Mouse (Mus musculus) mature B cell (primary cell): ENCODE data around the gene Smarca2.

Experiments used
- in situ Hi-C: fragments of 300-500 bp; cut with MboI; formaldehyde crosslinking; loops from 2 replicates; pipeline ENCODE4 v1.14.3; 2019

The Smarca2 gene

DNA sequence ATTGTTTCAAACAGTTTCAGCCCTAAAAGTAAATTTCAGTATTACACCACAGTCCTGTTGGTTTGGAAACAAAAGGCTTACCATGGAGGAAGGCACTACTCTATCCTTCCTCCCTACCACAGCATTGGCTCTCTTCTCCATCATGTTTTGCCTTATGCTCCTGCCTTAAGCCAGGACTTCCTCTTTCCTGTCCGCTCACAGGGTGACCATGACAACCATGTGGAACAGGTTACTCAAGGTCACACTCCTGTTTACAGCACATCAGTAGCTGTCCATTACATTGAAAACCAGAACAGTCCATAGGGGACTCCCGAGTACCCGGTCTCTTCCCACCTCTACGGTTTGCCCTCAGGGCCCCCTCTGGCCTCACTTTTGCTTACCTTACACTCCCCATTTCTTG, 92.3 kb downstream of the Smarca2 start:
- in situ Hi-C loops: no loop called here

DNA sequence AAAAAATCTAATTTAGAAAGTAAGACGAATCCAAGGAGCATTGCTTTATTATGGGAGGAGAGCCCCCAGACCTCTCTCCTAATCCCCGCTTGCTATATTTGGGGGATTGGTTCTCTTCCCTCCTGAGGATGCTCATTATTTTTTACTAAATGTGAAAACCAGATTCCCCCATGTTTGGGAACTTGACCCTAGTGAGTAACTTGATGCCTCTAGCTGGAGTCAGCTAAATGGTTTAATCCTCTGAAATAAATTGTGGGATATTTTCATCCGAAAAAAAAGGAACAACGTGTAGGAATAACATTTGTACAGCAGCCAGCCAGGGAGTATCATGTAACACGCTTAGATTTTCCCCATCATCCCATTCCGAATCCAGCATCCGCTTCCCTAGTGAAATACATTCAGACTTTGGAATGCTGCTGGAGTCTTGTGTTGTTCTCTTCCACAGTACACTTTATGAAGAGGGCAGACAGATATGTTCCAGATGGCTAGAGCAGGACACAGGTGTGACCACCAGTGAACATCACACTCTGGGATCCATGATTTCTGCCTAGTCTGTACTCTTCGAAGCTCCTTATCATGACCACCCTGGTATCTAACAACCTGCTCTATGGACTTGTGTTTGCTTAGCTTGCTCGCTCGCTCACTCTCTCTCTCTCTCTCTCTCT, 99.8 kb downstream of the Smarca2 start:
- in situ Hi-C loops: no loop called here

DNA sequence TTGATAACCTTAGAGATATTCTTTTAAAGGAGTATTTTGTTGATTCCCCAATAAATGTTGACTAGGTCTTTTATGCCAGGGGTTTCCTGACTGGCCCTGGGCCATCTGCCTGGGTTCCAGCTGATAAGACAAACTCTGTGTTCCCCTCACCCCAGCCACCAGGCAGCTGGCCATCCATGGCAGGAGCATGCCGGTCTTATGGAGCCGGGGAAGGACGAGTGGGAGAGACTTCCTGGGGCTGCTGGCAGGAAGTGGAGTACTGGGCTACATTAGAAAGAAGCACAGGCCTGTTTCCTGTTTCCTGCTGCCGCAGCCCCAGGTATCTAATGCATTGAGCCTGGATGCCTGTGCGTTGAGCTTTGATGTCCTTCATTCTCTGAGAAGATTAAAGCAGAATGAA, 102.1 kb downstream of the Smarca2 start:
- in situ Hi-C loops: no loop called here

DNA sequence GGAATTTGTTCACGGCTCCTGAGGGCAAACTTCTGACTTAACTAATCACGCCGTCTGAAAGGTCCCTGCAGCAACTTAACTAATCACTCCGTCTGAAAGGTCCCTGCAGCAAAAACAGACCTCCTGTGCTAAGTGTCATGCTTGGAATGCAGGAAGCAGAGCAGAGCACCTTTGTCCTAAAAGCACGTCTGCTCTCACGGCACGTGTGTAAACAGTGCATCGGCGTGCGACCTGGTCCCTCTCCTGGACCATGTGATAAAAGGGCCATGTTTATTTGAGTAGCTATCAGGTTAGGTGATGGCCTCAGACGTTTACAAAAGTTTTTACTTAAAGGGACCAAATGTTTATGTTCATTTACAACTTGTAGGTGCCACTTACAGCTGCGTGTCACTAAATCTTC, 104.2 kb downstream of the Smarca2 start:
- in situ Hi-C loops: no loop called here

DNA sequence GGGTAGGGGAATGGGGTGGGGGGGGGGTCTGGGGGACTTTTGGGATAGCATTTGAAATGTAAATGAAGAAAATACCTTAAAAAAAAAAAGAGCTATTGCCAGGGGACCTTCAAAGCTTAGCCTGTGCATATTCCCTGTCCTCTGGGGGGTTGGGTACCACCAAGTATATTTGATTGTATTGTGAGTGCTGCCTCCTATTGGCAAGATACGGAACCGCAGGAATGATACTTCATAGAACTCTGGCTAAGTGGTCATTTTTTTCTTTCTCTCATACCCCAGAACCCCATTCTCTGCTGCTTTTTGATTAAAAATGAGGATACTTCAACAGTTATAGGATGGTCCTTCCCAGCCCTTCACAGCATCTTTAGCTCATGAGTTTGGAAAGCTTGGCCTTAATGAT, 106.4 kb downstream of the Smarca2 start:
- in situ Hi-C loops: no loop called here

DNA sequence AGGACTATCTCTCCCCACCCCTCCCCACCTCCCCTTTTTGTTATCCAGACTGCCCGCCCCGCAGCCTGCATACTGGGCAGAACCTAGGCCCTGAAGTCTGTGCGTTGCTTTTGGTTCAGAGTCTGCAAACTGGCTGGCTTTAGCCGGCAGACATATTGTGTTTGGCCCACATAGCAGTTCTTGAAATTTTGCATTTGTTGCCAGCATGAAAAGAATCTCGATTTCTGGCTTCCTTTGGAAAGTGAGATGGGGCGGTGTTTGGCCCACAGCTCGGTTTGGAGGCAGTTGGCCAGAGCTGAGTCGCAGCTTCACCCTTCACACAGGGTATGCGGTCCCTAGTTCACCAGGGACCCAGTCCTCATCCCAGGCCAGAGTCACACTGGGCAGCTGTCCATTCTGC, 111.4 kb downstream of the Smarca2 start:
- in situ Hi-C loops: no loop called here

DNA sequence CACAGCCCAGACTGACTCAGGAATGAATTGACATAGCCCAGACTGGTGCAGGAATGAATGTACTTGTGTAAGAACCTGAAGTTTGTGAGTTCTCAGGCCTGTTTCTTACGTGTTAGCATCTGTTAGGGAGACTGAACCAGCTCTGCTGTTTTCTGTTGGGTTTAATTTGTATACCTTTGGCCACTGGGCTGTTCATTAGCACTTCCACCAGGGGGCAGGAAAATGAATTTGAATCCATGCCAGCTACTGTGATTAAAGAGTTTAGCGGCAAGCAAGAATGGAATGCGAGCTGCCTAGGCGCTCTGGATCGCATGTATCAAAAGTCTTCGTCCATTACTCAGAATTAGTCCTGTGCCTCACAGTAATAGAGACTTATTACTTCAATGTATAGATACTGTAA, 113.4 kb downstream of the Smarca2 start:
- in situ Hi-C loops: no loop called here

DNA sequence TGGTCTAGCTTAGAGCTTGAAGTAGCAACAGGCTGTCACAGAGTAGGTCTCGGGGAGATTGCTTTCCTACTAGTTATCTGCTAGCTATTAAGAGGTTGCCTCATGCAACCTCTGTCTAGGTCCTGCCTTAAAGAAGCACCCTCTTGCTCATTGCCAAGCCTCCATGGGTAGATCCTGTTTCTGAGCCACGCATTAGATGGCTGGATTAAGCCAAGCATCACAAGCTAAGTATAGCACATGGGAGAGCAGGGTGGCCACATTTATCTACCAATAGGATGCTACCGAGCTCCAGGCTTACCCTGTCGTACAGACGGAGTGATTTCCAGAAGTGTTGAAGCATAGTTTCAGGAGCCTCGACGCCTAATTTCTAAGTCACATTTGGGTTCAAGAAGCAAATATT, 114.3 kb downstream of the Smarca2 start:
- in situ Hi-C loops: no loop called here

DNA sequence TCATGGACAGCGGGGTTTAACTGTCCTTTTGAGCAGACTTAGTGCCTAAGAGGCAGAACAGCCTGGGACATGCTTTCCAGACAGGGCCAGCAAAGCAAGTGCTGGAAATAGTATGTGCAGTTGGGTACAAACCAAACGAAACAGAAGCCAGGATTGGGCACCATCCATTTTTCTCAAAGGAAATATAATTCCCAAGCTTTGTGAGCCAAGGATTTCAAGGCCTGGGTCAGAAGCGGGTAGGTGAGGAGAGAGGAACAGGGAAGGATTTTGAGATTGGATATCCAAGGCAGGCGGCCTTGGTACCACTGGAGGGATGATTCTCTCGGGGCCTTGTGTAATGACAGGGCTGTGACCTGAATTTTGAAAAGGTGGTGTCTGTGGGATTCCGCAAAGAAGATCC, 116.9 kb downstream of the Smarca2 start:
- in situ Hi-C loops: no loop called here

DNA sequence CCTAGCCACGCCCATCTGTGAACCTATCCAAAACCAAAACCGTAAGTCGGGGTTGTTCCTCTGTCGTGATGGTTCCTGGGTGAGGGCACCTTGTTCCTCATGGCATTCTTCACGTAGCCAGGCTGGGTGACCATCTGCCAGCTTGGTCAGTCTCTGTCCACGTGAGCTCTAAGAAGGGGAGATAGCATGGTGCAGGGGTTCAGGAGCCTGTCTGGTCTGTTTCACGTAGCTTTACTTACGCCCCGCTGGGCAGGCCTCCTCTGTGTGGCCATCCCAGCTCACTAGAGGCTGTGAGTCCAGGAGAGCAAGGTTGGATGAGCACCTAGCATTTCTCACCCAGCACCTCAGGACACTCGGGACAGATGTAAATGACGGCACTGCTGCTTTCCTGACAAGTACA, 119.0 kb downstream of the Smarca2 start:
- in situ Hi-C loops: no loop called here

DNA sequence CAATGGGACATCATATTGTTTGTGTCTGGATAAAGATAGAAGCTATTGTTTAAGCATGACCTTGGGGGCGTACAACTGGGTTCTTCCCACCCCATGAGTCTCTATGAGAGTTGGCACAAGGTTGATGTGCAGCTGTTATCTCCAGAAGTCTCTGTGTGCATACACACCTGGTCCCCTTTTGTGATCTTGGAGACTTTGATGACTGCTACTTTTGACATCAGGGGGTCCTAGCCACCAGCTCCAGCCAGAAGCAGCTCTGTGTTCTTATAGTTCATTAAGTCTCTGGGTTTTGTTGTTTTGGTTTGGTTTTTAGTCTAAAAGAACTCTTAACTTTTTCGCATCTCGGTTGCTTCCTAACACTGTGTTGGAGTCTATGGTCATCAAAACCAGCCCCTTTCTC, 119.8 kb downstream of the Smarca2 start:
- in situ Hi-C loops: loop anchor here (25.0 kb wide), 1 partner anchor 688 kb away; no protein-coding TSS in a partner anchor

DNA sequence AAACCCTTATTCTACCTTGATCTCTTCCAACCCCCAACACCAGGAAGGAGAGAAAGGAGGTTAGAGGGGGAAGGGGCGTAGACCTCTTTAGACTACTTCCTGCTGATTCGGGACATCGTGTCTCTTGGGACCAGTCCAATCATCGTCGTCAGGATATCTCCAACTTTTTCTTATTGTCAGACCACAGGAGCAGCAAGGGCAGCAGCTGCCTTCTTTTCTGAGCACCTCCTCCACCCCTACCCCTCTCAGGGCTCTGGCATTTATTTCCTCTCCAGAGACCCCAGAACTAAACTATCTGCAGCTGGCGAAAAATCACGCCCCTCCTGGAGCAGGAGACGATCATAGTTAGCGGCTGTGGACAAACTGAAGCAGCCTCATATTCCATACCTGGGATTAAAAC, 122.9 kb downstream of the Smarca2 start:
- in situ Hi-C loops: loop anchor here (25.0 kb wide), 1 partner anchor 685 kb away; no protein-coding TSS in a partner anchor

DNA sequence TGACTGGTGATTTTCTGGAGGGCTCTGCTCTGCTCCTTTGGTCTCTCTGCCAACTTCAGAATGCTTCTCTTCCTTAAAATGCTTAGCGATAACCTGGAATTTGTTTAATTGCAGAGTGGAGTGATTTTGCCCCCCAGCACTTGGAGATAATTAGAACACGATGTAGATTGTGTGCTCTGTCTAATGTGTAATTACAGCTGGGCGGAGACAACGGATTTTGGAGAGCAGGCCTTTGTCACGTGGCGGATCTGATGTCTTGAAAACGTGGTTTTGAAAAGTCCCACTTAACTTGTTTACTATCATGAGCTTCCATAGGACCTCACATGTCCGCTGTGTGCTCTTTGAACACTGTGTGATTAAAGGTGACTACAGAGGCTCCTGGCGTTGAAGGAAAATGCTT, 125.6 kb downstream of the Smarca2 start:
- in situ Hi-C loops: loop anchor here (25.0 kb wide), 1 partner anchor 682 kb away; no protein-coding TSS in a partner anchor

DNA sequence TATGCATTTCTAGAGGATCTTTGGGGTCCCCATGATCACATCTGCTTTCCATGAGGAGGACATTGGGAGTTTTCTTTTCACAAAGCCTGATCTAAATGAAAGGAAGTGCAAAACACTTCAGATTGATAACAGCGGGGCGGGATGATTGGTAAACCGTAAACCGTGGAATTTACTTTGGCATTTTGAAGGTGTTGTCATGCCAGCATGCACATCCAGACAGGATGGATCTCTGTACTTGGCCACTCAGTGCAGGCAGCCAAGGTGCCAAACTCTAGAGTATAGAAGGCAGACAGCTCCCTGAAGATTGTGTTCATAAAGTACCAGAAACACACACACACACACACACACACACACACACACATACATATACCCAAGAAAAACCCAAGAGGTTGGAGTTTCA, 126.3 kb downstream of the Smarca2 start:
- in situ Hi-C loops: loop anchor here (25.0 kb wide), 1 partner anchor 681 kb away; no protein-coding TSS in a partner anchor

DNA sequence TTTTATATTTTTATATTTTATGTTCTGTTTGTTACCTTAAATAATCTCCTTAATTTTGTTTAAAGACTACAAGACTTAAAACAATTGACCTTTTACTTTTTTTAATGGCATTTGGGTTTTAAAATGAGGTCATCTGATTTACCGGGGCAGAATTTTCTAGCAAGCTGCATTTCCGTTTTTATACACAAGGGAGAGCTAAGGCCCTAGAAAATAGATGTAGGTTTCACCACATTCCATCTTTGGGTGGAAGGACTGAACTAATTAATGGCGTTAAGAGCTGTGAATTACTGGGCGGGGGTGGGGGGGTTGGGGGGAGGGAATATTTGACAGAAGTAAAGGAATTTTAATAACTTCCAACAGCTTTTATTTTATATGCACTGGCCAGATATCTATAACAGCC, 127.0 kb downstream of the Smarca2 start:
- in situ Hi-C loops: loop anchor here (25.0 kb wide), 1 partner anchor 680 kb away; no protein-coding TSS in a partner anchor

DNA sequence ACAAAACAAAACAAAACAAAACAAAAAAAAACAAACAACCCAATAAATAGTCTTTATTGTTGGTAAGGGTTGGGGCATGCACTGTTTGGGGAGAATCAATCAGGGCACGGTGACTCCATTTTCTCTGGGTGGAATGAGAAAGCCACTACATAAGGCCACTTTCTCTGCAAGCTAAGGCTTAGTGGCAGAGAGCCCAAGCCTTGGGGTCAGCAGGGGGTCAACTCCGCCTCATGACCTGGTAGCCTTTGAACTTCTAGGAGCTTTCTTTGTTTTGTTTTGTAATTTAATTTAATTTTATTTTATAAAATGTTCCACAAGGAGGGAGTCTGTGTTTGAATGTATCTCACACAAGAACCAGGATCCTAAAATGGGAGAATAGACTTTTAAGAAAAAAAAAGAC, 128.2 kb downstream of the Smarca2 start:
- in situ Hi-C loops: loop anchor here (25.0 kb wide), 1 partner anchor 679 kb away; no protein-coding TSS in a partner anchor

DNA sequence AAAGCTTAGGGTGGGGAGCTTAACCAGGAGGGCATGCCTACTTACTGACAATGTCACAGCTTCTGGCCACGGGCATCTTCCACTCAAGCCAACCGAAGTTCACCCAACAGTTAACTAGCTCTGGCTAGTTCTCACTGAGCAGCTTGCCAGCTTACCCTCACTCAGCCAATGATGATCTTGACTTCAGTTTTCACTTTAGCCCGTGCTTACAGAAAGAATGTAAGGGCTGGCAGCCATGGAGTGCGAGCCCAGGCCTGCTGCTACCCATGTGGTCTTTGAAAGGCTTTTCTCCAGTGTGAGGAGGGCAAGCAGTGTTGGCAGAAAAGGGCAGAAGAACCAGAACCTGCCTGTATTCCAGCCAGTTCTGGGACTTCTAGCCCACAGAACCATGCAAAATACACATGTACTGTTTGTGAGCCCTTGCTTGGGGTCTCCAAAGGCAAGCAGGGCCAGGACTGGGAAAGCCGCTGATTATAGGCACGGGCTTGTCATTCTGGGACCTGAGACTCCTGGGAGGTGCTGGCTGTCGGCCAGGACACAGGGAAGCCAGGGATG, 128.8 kb downstream of the Smarca2 start:
- in situ Hi-C loops: loop anchor here (25.0 kb wide), 1 partner anchor 679 kb away; no protein-coding TSS in a partner anchor

DNA sequence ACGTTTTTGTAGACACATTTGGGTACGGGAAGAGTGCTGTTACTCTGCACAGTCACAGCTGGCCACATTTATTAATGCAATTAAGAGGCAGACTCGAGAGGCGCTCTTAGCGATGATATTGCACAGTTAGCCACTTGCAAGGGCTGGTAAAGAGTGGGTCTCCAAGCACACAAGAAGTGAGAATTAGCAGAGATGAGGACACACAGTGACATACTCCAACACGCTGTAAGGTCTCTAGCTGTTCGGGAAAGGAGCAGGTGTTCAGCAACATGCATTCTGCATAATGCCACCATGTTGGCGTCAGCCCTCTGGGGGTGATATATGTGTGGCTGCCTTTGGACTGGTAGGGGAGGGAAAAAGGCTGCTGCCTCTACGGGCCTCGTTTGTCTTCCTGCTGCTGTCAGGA, 129.9 kb downstream of the Smarca2 start:
- in situ Hi-C loops: loop anchor here (25.0 kb wide), 1 partner anchor 678 kb away; no protein-coding TSS in a partner anchor

DNA sequence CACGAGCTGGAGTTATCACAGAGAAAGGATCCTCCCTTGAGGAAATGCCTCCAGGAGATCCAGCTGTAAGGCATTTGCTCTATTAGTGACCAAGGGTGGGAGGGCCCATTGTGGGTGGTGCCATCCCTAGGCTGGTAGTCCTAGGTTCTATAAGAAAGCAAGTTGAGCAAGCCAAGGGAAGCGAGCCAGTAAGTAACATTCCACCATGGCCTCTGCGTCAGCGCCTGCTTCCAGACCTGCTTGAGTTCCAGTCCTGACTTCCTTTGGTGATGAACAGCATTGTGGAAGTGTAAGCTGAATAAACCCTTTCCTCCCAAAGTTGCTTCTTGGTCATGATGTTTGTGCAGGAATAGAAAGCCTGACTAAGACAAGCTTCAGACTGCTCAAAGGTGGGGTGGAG, 140.2 kb downstream of the Smarca2 start:
- in situ Hi-C loops: loop anchor here (25.0 kb wide), 1 partner anchor 667 kb away; no protein-coding TSS in a partner anchor

DNA sequence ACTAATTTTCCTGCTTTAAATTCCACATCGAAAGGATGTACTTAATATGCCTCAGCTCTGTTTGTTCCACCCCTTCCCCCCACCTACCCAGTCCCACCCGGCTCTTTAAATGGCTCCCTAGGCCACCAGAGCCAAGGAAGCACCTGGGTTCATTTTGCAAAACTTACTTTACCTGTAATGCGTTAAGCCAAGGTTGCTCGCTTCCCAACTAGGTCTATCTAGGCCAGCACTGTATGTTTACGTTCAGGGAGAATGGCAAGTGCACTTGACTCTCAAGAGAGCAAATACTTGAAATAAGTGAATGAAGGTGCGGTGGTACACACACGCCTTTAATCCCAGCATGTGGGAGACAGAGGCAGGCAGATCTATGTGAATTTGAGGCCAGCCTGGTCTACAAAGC, 140.7 kb downstream of the Smarca2 start:
- in situ Hi-C loops: loop anchor here (25.0 kb wide), 1 partner anchor 667 kb away; no protein-coding TSS in a partner anchor

DNA sequence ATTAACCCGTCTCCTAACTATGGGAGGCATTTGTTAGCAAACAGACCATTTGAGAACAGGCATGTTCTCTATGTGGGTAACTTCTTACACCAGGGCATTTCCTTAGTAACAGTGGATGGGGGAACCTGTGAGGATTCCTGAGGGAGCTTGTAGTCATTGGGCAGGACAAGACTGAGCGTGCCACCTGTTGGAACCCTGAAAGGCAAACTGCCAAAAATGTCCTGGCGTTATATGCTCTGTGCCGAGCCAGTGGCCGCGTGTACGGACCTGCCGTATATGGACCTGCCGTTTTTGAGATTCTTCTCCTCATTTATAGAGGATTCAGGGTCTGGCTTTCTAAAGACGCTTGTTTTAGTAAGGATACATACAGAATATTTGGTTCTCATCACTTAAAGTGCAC, 141.4 kb downstream of the Smarca2 start:
- in situ Hi-C loops: loop anchor here (25.0 kb wide), 1 partner anchor 666 kb away; no protein-coding TSS in a partner anchor

DNA sequence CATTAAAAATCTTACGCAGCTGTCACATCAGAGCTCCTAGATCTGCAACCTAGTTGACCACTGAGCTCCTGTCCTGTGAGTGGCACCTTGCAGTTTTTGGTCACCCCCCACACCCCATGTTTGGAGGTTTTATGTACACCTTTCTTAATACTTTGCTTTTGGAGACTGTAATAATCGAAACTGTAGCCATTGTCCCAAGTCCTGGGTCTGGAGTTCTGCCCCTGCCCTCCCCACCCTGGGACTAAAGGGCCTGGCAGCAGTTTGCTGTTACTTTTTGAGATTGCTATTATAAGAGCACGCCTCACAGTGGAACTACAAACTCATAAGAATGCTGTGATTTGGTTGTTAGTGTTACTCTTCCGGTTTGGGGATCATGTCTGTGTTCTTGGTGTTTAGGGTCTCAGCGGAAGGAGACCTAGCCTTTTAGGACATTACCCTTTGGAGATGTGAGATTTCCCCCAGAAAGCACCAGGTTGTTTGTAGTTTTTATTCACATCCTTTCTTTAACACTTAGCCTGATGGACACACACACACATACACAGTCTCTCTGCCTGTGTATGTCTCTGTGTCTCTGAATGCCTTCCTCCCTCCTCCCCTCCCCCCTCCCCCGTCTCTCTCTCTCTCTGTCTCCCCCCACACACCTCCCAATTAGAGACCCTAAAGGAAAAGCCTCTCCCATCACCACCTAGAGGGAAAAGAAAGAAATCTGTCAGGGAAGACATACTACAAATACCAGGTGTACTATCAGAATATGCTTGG, 142.0 kb downstream of the Smarca2 start:
- in situ Hi-C loops: loop anchor here (25.0 kb wide), 1 partner anchor 665 kb away; no protein-coding TSS in a partner anchor
